Mouse (Mus musculus): ENCODE data around the gene Tec.

- peak; percentile 73 for TF ChIP-seq CTCF (IDR thresholded peaks at IDR 0.05; ENCODE audit: low read depth, low read length)
- no peak for TF ChIP-seq POLR2A (IDR thresholded peaks at IDR 0.05; ENCODE audit: extremely low read depth, insufficient read depth, low read length)
Measured at GRCm38 (mm10) chr5:72891534-72891933, 23.3 kb upstream of the Tec start.
